Mouse (Mus musculus): ENCODE data around the gene Mxi1.

Mxi1 gene

DNA sequence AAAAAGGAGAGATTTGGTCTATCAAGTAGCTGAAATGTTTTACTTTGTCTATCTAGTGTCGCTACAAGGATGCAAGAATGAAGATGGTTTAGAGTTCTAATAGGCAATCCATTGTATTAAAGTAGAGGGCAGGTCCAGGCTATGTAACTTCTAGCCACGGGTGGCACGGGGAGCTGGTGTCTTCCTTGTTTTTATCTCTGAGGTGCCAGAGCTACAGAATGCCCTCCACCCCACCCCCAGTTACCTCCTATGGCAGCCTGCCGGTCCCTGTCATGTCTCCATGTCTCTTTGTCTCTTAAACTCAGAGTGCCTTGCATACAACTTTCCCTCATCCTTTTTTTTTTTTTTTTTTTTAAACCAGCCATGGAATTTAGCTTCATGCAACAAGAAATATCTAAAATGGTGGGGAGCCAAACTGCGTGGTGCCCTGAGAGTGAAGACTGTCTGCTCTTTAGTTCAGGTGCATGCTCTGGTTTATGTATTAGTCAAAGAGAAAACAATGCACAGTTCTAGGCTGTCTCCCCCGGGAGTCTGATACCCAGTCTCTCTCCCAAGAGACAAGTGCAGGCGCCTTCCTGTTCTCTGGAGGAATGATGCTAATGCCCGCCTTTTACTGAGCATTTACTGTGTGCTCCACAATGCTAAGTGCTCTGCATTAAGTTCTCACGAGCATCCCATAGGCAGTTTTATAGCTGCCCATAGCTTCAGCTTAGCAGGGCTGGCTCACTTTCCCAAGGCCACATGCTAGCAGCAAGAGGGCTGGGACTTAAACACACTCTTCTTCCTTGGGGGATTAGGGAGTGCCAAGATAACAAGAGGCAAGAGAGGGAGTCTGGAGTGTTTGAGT lies 10.2 kb downstream of the Mxi1 start:
- no peak for ATAC-seq (ENCODE audit: insufficient number of reproducible peaks, low FRiP score, low TSS enrichment)

DNA sequence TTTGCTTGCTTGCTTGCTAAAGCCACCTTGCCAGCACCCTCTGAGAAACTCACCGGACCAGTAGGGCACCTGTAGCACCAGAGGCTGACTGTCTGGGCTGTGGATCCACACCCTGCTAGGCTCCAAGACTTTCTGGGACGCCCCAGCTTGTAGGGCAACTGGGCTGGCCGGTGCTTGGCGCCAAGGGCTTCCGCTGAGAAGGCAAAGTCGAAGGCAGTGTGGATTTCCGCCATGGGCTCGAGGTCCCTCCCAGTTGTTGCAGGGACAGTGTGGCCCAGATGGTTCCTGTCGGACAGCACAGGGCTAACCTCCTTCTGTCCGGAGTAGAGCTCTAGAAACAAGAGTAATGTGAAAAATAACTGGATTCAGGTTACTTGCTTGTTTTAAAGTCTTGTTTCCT lies 11.0 kb downstream of the Mxi1 start:
- ATAC-seq (ENCODE audit: insufficient number of reproducible peaks, low FRiP score, low TSS enrichment), result no peak

GRCm38 (mm10) chr19:53322438-53323048 lies 12.2 kb downstream of the Mxi1 start:
- no peak for ATAC-seq (ENCODE audit: insufficient number of reproducible peaks, low FRiP score, low TSS enrichment)

- no peak for ATAC-seq (ENCODE audit: insufficient number of reproducible peaks, low FRiP score, low TSS enrichment)
These were observed 14.5 kb downstream of the Mxi1 start for GRCm38 (mm10) chr19:53324866-53325265.

DNA sequence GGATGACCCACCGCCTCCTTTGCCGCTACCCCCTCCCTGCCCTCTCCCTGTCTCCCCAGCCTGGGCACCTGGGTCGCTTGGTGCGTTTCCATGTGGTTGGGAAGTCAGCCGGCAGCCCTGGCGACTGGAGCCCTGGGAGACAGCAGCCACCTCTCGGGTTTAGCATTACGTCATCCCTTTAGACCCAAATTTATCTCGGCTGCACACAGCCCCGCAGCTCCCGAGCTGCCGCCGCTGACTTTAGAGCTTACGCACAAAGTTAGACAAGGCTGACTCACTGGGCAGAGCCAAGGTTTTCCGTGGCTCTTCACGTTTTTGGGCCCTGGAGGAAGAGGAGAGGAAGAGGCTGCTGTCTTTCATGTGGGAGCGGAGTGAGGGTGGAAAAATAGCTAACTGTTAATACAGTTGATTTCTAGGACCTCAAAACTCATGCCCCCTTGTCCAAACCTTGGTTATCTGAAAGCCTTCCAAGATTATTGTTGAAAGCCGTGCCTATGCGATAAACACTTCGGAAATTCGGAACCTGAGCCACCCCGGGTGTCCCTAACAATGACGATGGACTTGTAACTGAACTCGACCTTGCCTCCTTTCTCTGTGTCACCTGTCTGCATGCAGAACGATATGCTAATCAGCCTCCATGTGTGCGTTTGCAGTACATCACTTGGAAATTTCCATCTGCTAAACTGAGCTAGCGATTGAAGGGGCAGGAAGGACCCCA lies 15.4 kb downstream of the Mxi1 start:
- ATAC-seq (ENCODE audit: insufficient number of reproducible peaks, low FRiP score, low TSS enrichment), result peak; percentile 67

GRCm38 (mm10) chr19:53328116-53328515 lies 17.8 kb downstream of the Mxi1 start:
- ATAC-seq (ENCODE audit: insufficient number of reproducible peaks, low FRiP score, low TSS enrichment), result no peak

GRCm38 (mm10) chr19:53329221-53329991 lies 19.1 kb downstream of the Mxi1 start:
- ATAC-seq (ENCODE audit: insufficient number of reproducible peaks, low FRiP score, low TSS enrichment), result peak; percentile 72

- peak; percentile 37; the same call in 1 of the 2 replicates for ATAC-seq (ENCODE audit: insufficient number of reproducible peaks, low FRiP score, low TSS enrichment)
These were observed 19.7 kb downstream of the Mxi1 start for GRCm38 (mm10) chr19:53329992-53330381.

DNA sequence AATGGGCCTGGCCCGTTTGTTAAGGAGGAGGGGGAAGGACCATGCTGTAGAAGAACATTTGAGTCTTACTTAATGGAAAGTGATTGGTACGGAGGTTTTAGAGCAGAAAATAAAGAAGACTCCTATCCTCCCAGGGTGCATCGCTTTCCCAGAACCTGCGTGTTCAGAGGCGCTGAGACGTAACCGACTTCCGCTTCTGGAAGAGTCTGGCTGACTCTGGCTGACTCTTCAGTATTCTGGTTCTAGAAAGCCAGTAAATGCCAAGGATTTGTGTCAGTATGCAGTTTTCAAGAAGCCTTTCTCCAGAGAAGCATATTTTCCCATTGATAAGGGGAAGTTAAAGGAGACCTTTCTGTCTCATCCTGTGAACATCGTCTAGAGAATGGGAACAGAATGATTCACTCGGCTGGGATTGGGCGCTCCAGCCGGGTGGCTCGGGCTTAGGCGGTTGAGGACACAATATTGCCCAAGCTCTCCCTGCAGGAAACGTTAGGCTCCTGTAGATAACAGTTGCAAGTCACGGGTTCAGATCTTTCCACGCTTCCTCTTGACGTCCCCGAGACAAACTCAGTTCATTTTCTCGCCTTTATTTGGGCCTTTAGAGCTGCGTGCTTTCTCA lies 21.7 kb downstream of the Mxi1 start:
- no peak for ATAC-seq (ENCODE audit: insufficient number of reproducible peaks, low FRiP score, low TSS enrichment)

- no peak for ATAC-seq (ENCODE audit: insufficient number of reproducible peaks, low FRiP score, low TSS enrichment)
These were observed 23.4 kb downstream of the Mxi1 start for GRCm38 (mm10) chr19:53333730-53334129.

DNA sequence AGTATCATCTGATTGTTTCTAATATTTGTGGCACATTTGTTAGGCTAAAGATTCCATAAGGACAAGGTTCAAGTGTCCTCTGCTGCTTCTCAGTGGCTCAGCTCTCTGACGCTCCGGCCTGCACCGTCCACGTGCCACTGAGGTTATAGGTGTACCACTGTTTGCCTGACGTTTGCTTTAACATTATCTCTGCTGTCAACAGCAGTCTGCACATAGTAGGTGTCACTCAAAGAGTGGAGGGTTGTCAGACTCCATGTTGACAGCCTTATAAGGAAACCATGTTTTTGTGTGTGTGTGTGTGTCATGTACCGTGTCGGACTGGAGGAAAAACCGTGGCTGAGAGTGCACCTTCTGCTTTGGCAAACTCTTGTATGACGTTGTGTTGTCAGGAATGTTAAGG lies 24.9 kb downstream of the Mxi1 start:
- no peak for ATAC-seq (ENCODE audit: insufficient number of reproducible peaks, low FRiP score, low TSS enrichment)

DNA sequence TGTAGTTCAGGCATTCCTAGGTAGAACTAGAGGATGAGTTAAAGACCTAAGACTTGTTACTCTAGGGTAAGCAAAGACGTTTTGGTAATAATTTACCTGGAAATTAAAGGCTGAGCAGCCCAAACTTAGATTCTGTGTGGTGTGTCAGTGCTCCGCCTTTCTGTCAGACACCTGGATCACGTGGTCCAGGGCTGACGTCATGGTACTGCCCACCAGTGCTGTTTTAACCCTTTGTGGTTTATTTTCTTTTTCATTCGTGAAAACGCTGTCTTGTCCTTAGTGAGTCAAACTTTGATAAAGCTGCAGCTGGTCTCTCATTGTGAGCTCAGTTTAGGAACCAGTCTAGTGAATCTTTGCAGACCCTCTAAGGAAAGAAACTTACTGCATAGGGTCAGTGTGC lies 30.1 kb downstream of the Mxi1 start:
- ATAC-seq (ENCODE audit: insufficient number of reproducible peaks, low FRiP score, low TSS enrichment), result no peak

DNA sequence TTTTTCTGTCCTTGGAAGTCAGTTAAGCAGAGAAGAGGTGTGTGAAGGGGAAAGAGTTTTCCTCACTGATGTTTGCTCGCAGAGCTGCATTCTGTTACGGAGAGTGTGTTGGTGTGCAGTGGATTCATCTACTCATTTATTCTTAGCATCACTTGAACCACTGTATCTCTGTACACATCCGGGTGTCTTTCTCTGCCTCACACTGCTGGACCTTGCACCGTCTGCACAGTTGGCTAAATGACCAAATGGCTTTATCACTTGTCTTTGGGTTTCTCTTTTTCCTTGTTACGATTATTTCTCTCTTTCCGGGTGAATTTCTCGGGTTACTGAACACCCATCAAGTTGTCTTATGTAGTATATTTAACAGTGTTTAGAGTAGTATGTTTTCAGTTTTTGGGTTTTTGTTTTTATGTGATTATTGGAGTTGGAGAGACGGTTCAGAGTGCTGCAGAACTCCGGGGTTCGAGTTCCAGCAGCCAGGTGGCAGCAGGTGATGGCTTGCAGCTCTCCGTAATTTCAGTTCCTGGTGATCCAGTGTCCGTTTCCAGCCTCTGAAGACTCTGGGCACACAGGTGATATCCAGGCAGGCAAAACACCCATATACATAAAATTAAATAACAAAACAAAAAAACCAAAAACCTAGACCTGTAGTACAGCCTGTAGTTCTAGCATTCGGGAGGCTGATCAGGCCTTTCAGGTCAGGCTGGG lies 33.0 kb downstream of the Mxi1 start:
- no peak for ATAC-seq (ENCODE audit: insufficient number of reproducible peaks, low FRiP score, low TSS enrichment)

DNA sequence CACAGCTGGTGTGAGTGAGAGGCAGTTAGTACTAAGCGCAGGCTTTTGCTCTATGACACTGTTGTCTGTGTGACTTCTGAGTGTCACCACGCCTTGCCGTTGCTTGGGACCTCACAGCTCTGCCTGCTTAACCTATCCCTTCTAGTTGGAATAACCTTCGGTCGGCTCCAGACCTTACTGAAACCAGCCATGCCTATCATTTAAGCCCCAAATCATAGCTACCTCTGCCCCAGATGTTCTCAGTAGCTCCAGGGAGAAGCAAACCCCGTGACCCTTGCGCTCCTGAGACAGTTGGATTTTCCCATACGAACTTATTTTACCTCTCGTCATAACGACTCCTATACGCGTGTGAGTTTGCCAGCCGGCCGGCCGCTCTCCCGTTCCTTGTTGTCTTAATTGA lies 33.7 kb downstream of the Mxi1 start:
- no peak for ATAC-seq (ENCODE audit: insufficient number of reproducible peaks, low FRiP score, low TSS enrichment)

DNA sequence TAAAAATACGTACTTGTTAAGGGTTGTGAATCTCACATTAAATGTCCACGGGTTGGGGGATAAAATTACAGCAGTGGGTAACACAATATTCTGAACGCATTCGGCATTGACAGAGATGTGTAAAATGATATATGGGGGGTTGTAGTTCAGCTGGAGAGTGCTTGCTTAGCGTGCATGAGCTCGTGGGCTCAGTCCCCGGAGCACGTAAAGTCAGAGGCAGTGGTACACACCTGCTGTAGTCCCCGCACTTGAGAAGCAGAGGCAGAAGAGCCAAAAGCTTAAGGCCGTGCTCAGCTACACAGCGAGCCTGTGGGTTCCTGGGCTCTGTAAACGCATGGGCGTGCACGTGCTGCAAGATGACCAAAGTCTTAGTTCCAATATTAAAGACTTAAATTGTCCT lies 35.4 kb downstream of the Mxi1 start:
- ATAC-seq (ENCODE audit: insufficient number of reproducible peaks, low FRiP score, low TSS enrichment), result no peak

DNA sequence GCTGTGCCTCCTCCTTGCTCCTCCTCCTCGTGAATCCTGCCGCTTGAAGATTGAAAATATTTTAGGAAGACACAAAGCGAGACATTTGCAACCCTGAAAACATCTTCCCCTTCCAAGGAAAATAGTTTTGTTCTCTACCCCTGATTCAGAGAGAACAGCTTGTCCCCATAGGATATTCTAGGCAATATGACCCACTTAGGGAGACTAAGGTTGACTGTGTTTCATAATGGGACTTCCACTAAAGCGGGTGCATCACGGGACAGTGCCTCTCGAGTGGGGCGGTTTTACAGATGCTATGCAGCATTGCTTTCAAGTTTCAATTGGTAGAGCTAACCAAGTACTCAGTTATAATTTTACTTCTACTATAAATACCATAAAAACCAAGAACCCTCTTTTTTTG lies 43.5 kb downstream of the Mxi1 start:
- ATAC-seq (ENCODE audit: insufficient number of reproducible peaks, low FRiP score, low TSS enrichment), result peak; percentile 70; the same call in 1 of the 2 replicates

DNA sequence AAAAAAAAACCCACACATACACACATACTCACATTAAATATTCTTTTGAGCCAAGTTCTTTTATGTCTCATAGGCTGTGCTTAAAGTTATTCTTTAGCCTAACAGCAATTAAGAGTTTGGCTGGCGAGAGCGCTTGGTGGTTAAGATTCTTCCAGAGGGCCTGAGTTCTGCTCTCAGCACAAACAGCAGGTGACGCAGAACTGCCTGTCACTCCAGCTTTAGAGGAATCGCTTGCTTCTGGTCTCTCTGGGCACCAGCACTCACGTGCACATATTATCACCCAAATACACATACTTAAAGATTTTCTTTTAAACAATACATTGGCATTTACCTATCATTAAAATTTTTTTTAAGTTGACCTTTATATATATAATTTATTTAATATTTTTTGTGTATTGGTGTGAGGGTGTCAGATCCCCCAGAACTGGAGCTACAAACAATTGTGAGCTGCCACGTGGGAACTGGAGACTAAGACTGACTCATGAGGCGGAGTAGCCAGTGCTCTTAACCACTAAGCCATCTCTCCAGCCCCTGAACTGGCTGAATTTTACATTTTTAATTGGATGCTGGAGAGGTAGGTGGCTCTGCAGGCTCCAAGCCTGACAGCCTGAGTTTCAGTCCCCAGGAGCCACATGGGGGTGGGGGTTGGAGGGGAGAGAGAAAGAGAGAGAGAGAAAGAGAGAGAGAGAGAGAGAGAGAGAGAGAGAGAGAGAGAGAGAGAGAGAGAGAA lies 44.1 kb downstream of the Mxi1 start:
- no peak for ATAC-seq (ENCODE audit: insufficient number of reproducible peaks, low FRiP score, low TSS enrichment)

DNA sequence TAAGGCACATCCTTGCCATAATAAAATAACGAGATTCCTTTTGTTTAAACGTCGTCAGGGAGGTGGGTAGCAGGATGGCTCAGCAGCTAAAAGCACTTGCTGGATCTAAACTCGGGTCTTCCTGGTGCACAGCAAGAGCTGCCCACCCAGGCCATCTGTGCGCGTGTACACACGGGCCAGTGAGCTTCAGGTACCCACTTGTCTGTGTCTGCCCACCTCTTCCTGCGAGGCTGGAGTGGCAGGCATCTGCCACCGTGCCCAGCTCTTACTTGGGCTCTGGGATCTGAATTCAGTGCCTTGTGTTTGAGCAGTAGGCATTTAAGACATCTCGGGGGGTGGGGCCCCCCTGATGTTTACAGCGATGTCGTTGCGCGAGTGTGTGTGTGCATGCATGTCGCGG lies 44.7 kb downstream of the Mxi1 start:
- 0 out of 2 replicates have a peak, but pooled peaks have one; percentile 24 for ATAC-seq (ENCODE audit: insufficient number of reproducible peaks, low FRiP score, low TSS enrichment)

Measured in cerebellum, adult (tissue).